8 mouse cellular contexts compared by ENCODE assay signal in genomic region chr16:27388761-27389451, GRCm38 (mm10). TPM values are rescaled to one million over a fixed set of nuclear protein-coding genes. Genes with fewer than 3 reads are reported as not detected.
DNase-seq lines count a peak whose midpoint lies in the region; ATAC-seq and TF ChIP-seq lines count a peak whose summit lies in the region.

Gene Ccdc50, plus strand, starts transcription at chr16:27388869.

- H3K9ac ChIP-seq in embryonic facial prominence, embryonic 13.5 days, result peak within 1 kb of the TSS; percentile 98
- H3K9ac ChIP-seq in heart, adult 2 months (ENCODE audit: low read depth, low read length), result peak within 1 kb of the TSS; percentile 98
- H3K9ac ChIP-seq in limb, embryonic 15.5 days, result peak within 1 kb of the TSS; percentile 97
- H3K9ac ChIP-seq in midbrain, postnatal 0 days (replicated peaks; ENCODE audit: low read length, poor library complexity, severe bottlenecking), result peak within 1 kb of the TSS; percentile 98

- peak; percentile 89 for DNase-seq in 3134 (ENCODE audit: extremely low read depth, insufficient read length, low spot score)
- DNase-seq in adrenal gland, postnatal 25 days, result peak; percentile 86
- peak; percentile 89 to 91 for DNase-seq in heart, adult 2 months
- peak; percentile 89 for DNase-seq in kidney, adult 2 months
- DNase-seq in midbrain, postnatal 0 days (ENCODE audit: low spot score), result peak; percentile 80
- DNase-seq in spleen, postnatal 14 days (ENCODE audit: low spot score in 2 of 2), result peak; percentile 26 to 53

- H3K79me2 ChIP-seq in heart, adult 2 months (replicated peaks; ENCODE audit: control insufficient read depth, insufficient read depth, low read length), result no peaks in the 10 kb centered on the region

- intact Hi-C loops in heart, adult 2 months (cut with DNase I), result no loop called here

- no peak for TF ChIP-seq CTCF in heart, adult 2 months (IDR thresholded peaks at IDR 0.05)
- TF ChIP-seq CTCF in kidney, adult 2 months (conservative IDR thresholded peaks at IDR 0.05; ENCODE audit: insufficient read depth, insufficient read length, low read depth, low read length), result no peak
- no peak for TF ChIP-seq CTCF in midbrain, postnatal 0 days (IDR thresholded peaks at IDR 0.05)

- H3K4me2 ChIP-seq in embryonic facial prominence, embryonic 13.5 days, result peak within 1 kb of the TSS; percentile 71
- H3K4me2 ChIP-seq in limb, embryonic 15.5 days, result peak within 1 kb of the TSS; percentile 58
- peak within 1 kb of the TSS; percentile 59 for H3K4me2 ChIP-seq in midbrain, postnatal 0 days (ENCODE audit: low read depth, low read length, poor library complexity, severe bottlenecking)

- no peaks in the 10 kb centered on the region for H3K27me3 ChIP-seq in embryonic facial prominence, embryonic 13.5 days
- H3K27me3 ChIP-seq in heart, adult 2 months (ENCODE audit: control insufficient read depth, insufficient read depth, low read length), result no peaks in the 10 kb centered on the region
- no peaks in the 10 kb centered on the region for H3K27me3 ChIP-seq in kidney, adult 2 months (replicated peaks; ENCODE audit: control insufficient read depth, insufficient read depth, low read length)
- no peaks in the 10 kb centered on the region for H3K27me3 ChIP-seq in limb, embryonic 15.5 days
- no peaks in the 10 kb centered on the region for H3K27me3 ChIP-seq in midbrain, postnatal 0 days (ENCODE audit: insufficient read depth, low read length)

- no peaks in the 10 kb centered on the region for H3K36me3 ChIP-seq in embryonic facial prominence, embryonic 13.5 days
- H3K36me3 ChIP-seq in heart, adult 2 months (ENCODE audit: control insufficient read depth, insufficient read depth, low read length), result peaks cover 16% of the 10 kb centered on the region
- H3K36me3 ChIP-seq in kidney, adult 2 months (ENCODE audit: control insufficient read depth, insufficient read depth, low read length), result no peaks in the 10 kb centered on the region
- no peaks in the 10 kb centered on the region for H3K36me3 ChIP-seq in limb, embryonic 15.5 days
- H3K36me3 ChIP-seq in midbrain, postnatal 0 days (ENCODE audit: insufficient read depth, low read length), result no peaks in the 10 kb centered on the region

- under 1% methylated on average over 60 of the region's 69 CpGs for WGBS in embryonic facial prominence, embryonic 13.5 days
- WGBS in heart, adult 2 months, result under 1% methylated on average over 69 of the region's 69 CpGs
- under 1% methylated on average over 67 of the region's 69 CpGs for WGBS in kidney, adult 2 months
- under 1% methylated on average over 67 of the region's 69 CpGs for WGBS in limb, embryonic 15.5 days
- under 1% methylated on average over 49 of the region's 69 CpGs for WGBS in midbrain, postnatal 0 days

- TF ChIP-seq POLR2A in heart, adult 2 months (IDR thresholded peaks at IDR 0.05; ENCODE audit: insufficient read depth, low read depth, low read length), result peak; percentile 13; the same call in 1 of the 2 replicates
- no peak for TF ChIP-seq POLR2A in kidney, adult 2 months (IDR thresholded peaks at IDR 0.05; ENCODE audit: low read depth, low read length)

- peak; percentile 91 for ATAC-seq in embryonic facial prominence, embryonic 13.5 days (ENCODE audit: insufficient number of reproducible peaks, insufficient read depth, low FRiP score, low TSS enrichment, low read depth)
- ATAC-seq in limb, embryonic 15.5 days (ENCODE audit: insufficient number of reproducible peaks, low FRiP score, low TSS enrichment, low read depth), result peak; percentile 91
- ATAC-seq in midbrain, postnatal 0 days (ENCODE audit: low FRiP score), result peak; percentile 94

- H3K27ac ChIP-seq in embryonic facial prominence, embryonic 13.5 days, result peak within 1 kb of the TSS; percentile 95
- peak within 1 kb of the TSS; percentile 92 for H3K27ac ChIP-seq in heart, adult 2 months
- peak within 1 kb of the TSS; percentile 99 for H3K27ac ChIP-seq in kidney, adult 2 months (ENCODE audit: insufficient read depth, low read depth, low read length)
- peak within 1 kb of the TSS; percentile 96 for H3K27ac ChIP-seq in limb, embryonic 15.5 days
- peak within 1 kb of the TSS; percentile 98 for H3K27ac ChIP-seq in midbrain, postnatal 0 days (ENCODE audit: low read depth, low read length)

- H3K4me3 ChIP-seq in embryonic facial prominence, embryonic 13.5 days, result peak within 1 kb of the TSS; percentile 93
- peak within 1 kb of the TSS; percentile 80 for H3K4me3 ChIP-seq in heart, adult 2 months
- peak within 1 kb of the TSS; percentile 100 for H3K4me3 ChIP-seq in kidney, adult 2 months (ENCODE audit: insufficient read depth, low read depth, low read length)
- peak within 1 kb of the TSS; percentile 91 for H3K4me3 ChIP-seq in limb, embryonic 15.5 days
- peak within 1 kb of the TSS; percentile 76 for H3K4me3 ChIP-seq in midbrain, postnatal 0 days (ENCODE audit: low read depth, low read length)

- peaks cover 19% of the 10 kb centered on the region for H3K4me1 ChIP-seq in embryonic facial prominence, embryonic 13.5 days
- H3K4me1 ChIP-seq in heart, adult 2 months (ENCODE audit: control insufficient read depth, insufficient read depth, low read length), result peaks cover 13% of the 10 kb centered on the region
- peaks cover 14% of the 10 kb centered on the region; the same call in 1 of the 2 replicates for H3K4me1 ChIP-seq in kidney, adult 2 months (ENCODE audit: control insufficient read depth, insufficient read depth, low read length)
- H3K4me1 ChIP-seq in limb, embryonic 15.5 days, result peaks cover 15% of the 10 kb centered on the region
- H3K4me1 ChIP-seq in midbrain, postnatal 0 days (ENCODE audit: insufficient read depth, low read length), result peaks cover 11% of the 10 kb centered on the region; the same call in 1 of the 2 replicates

- no peak for TF ChIP-seq EP300 in heart, adult 2 months (IDR thresholded peaks at IDR 0.05; ENCODE audit: insufficient read depth, low read depth, low read length)

- no peaks in the 10 kb centered on the region for H3K9me3 ChIP-seq in embryonic facial prominence, embryonic 13.5 days
- H3K9me3 ChIP-seq in limb, embryonic 15.5 days, result no peaks in the 10 kb centered on the region
- no peaks in the 10 kb centered on the region for H3K9me3 ChIP-seq in midbrain, postnatal 0 days (ENCODE audit: low read length)

RNA-seq across cellular contexts. Expression of gene Ccdc50, which starts in this region (rescaled TPM):
- total RNA-seq in adrenal gland, postnatal 25 days (2021), result 78.4 and 96.1 TPM in 2 replicates
- 41.6 and 42.0 TPM in 2 replicates for polyA plus RNA-seq in embryonic facial prominence, embryonic 13.5 days (2015; fragmentation: Nextera tagmentation; extraction: Ambion mirVana)
- 10 to 100 TPM; 33.7 to 35.9 TPM for total RNA-seq in heart, adult 2 months (2021)
- 7.2 and 14.8 TPM in 2 replicates for polyA plus RNA-seq in heart, adult 2 months (2012; rRNA removed)
- polyA plus RNA-seq in kidney, adult 2 months (2012; rRNA removed), result 14.9 and 17.0 TPM in 2 replicates
- polyA plus RNA-seq in limb, embryonic 15.5 days (2015; fragmentation: Nextera tagmentation; extraction: Ambion mirVana), result 38.2 and 42.8 TPM in 2 replicates
- 59.7 and 85.4 TPM in 2 replicates for total RNA-seq in midbrain, postnatal 0 days (2014; rRNA removed)
- polyA plus RNA-seq in midbrain, postnatal 0 days (2015; fragmentation: Nextera tagmentation; extraction: Ambion mirVana), result 27.0 and 29.4 TPM in 2 replicates

Comparison
In these comparisons a context has a peak if more than half of its experiments do, and no peak if none do; other contexts are left out.
1. Peak in every context shown above with its lines: DNase-seq, ATAC-seq, H3K4me3 ChIP-seq and H3K27ac ChIP-seq.
2. DNase-seq: peak in every context shown above with its lines; median percentile 90 in heart, adult 2 months; 89 in 3134; 89 in kidney, adult 2 months; 86 in adrenal gland, postnatal 25 days; 80 in midbrain, postnatal 0 days; 40 in spleen, postnatal 14 days.